ENCODE assay signal across 13 mouse cellular contexts in the genomic region with DNA sequence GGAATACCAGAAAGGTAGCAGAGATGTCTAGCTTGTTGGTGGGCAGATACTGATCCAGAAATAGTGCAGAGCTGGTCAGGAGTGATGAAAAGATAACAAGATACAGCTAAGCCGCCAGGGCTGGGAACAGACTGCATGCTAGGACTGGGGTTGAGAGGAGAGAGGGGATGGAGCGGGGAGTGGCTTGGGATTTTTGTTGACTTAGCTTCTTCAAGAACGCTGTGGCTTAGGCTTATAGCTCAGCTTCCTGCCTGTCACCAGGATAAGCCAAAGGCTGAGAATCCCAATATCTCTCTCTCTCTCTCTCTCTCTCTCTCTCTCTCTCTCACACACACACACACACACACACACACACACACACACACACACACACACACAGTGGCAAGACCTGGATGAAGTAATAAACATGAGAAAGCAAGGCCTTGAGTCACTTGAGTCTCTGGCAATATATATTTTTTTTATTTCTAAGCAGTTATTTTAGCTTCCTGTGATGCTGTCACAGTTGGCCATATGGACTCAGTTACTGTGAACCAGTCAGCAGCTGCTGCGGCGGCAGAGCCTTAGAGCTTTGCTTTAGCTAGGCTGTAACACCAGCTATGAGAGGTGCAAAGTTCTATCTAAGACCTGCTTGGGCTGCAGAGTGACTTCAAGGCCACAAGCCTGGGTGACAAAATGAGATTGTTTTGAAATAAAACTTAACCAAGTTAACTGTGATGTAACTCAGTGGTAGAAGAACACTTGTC. TPM values are rescaled to one million over a fixed set of nuclear protein-coding genes. Genes with fewer than 3 reads are reported as not detected.
DNase-seq lines count a peak whose midpoint lies in the region; ATAC-seq lines count a peak whose summit lies in the region.
"Had no signal": no experiment of that assay in that cellular context is flagged by ENCODE, and none has a peak within 500 bp of the region (broad histone marks: within the 10 kb centered on the region; RNA-seq: fewer than 3 reads in every experiment).

No protein-coding gene starts in this region.

- DNase-seq in layer of hippocampus, adult 11-12 months (ENCODE audit: low spot score), result peak; percentile 56
- DNase-seq in layer of hippocampus, adult 9-10 months (ENCODE audit: low spot score), result no peak
- DNase-seq in embryonic facial prominence, embryonic 10.5 days (ENCODE audit: low spot score), result no peak
- peak; percentile 68 for DNase-seq in retina, postnatal 1 day
- DNase-seq: adrenal gland, postnatal 36 days; liver, postnatal 0 days; thymus, postnatal 36 days had no signal

- WGBS in embryonic facial prominence, embryonic 10.5 days, result 35% methylated on average over 5 of the region's 5 CpGs
- 51% methylated on average over 5 of the region's 5 CpGs for WGBS in forebrain, embryonic 13.5 days

- no peak for ATAC-seq in forebrain, embryonic 13.5 days
- no peak for ATAC-seq in activated CD4-positive, CD25-positive, alpha-beta regulatory T cell, adult 4 months
- ATAC-seq in erythroblast, adult 5-6 weeks (replicated peaks; ENCODE audit: low FRiP score, poor library complexity, severe bottlenecking), result no peak
- ATAC-seq: inflammation-experienced regulatory T-cells, adult 6 months; liver, postnatal 0 days had no signal

- H3K4me2 ChIP-seq in forebrain, embryonic 13.5 days, result no peak overlapping the region
- H3K4me2 ChIP-seq: heart, embryonic 13.5 days had no signal

- no peaks in the 10 kb centered on the region for H3K27me3 ChIP-seq in embryonic facial prominence, embryonic 10.5 days (replicated peaks; ENCODE audit: low read depth, poor library complexity, severe bottlenecking)
- no peaks in the 10 kb centered on the region for H3K27me3 ChIP-seq in forebrain, embryonic 13.5 days
- H3K27me3 ChIP-seq: heart, embryonic 13.5 days had no signal

- peaks cover 20% of the 10 kb centered on the region for H3K4me1 ChIP-seq in embryonic facial prominence, embryonic 10.5 days
- H3K4me1 ChIP-seq in forebrain, embryonic 13.5 days, result peaks cover 14% of the 10 kb centered on the region

- H3K36me3 ChIP-seq in embryonic facial prominence, embryonic 10.5 days (replicated peaks), result no peaks in the 10 kb centered on the region
- H3K36me3 ChIP-seq in forebrain, embryonic 13.5 days (ENCODE audit: poor library complexity, severe bottlenecking), result no peaks in the 10 kb centered on the region
- H3K36me3 ChIP-seq: heart, embryonic 13.5 days had no signal

- peak overlapping the region; percentile 26; the same call in 1 of the 2 replicates for H3K27ac ChIP-seq in embryonic facial prominence, embryonic 10.5 days (replicated peaks)
- H3K27ac ChIP-seq in forebrain, embryonic 13.5 days, result peak overlapping the region; percentile 67
- H3K27ac ChIP-seq: heart, embryonic 13.5 days had no signal

- no peak overlapping the region for H3K9ac ChIP-seq in forebrain, embryonic 13.5 days
- H3K9ac ChIP-seq: heart, embryonic 13.5 days; liver, postnatal 0 days had no signal

- no peaks in the 10 kb centered on the region for H3K9me3 ChIP-seq in embryonic facial prominence, embryonic 10.5 days
- no peaks in the 10 kb centered on the region for H3K9me3 ChIP-seq in forebrain, embryonic 13.5 days (replicated peaks)
- H3K9me3 ChIP-seq: heart, embryonic 13.5 days had no signal

- no peak overlapping the region for H3K4me3 ChIP-seq in embryonic facial prominence, embryonic 10.5 days
- H3K4me3 ChIP-seq in forebrain, embryonic 13.5 days, result no peak overlapping the region
- H3K4me3 ChIP-seq: heart, embryonic 13.5 days had no signal

RNA-seq across cellular contexts. Expression of gene Islr, which starts 28.2 kb away (rescaled TPM):
- polyA plus RNA-seq in embryonic facial prominence, embryonic 10.5 days (2016; fragmentation: Nextera tagmentation; extraction: Ambion mirVana), result 13.8 and 18.2 TPM in 2 replicates
- polyA plus RNA-seq in forebrain, embryonic 13.5 days (2015; fragmentation: Nextera tagmentation; extraction: Ambion mirVana), result 10.0 and 11.2 TPM in 2 replicates
- polyA plus RNA-seq in activated CD4-positive, CD25-positive, alpha-beta regulatory T cell, adult 4 months (2017; shearing (Covaris generic)), result under 1 TPM in 1 of 2 experiments, not detected in 1; 0.32 TPM
- 0.63 TPM in 1 of 2 replicates, not detected in the other for total RNA-seq in erythroblast, adult 5-6 weeks (2015; ENCODE audit: low replicate concordance)
- total RNA-seq in erythroblast, adult 5-6 weeks (2017; ENCODE audit: low replicate concordance), result not detected in 2 replicates

RNA-seq across cellular contexts. Expression of gene Islr2, which starts 28.2 kb away (rescaled TPM):
- 1.5 and 2.2 TPM in 2 replicates for polyA plus RNA-seq in embryonic facial prominence, embryonic 10.5 days (2016; fragmentation: Nextera tagmentation; extraction: Ambion mirVana)
- 50.1 and 56.9 TPM in 2 replicates for polyA plus RNA-seq in forebrain, embryonic 13.5 days (2015; fragmentation: Nextera tagmentation; extraction: Ambion mirVana)
- polyA plus RNA-seq in activated CD4-positive, CD25-positive, alpha-beta regulatory T cell, adult 4 months (2017; shearing (Covaris generic)), result not detected
- total RNA-seq in erythroblast, adult 5-6 weeks (2015; ENCODE audit: low replicate concordance), result not detected in 2 replicates
- not detected in 2 replicates for total RNA-seq in erythroblast, adult 5-6 weeks (2017; ENCODE audit: low replicate concordance)
- total RNA-seq: common myeloid progenitor, adult 5-6 weeks had no signal
- polyA plus RNA-seq: inflammation-experienced regulatory T-cells, adult 6 months; liver, postnatal 0 days had no signal

RNA-seq across cellular contexts. Expression of gene Ccdc33, which starts 57.3 kb away (rescaled TPM):
- polyA plus RNA-seq in embryonic facial prominence, embryonic 10.5 days (2016; fragmentation: Nextera tagmentation; extraction: Ambion mirVana), result 0.36 and 0.56 TPM in 2 replicates
- 1.1 and 1.8 TPM in 2 replicates for polyA plus RNA-seq in forebrain, embryonic 13.5 days (2015; fragmentation: Nextera tagmentation; extraction: Ambion mirVana)
- polyA plus RNA-seq in activated CD4-positive, CD25-positive, alpha-beta regulatory T cell, adult 4 months (2017; shearing (Covaris generic)), result not detected
- not detected in 2 replicates for total RNA-seq in erythroblast, adult 5-6 weeks (2015; ENCODE audit: low replicate concordance)
- total RNA-seq in erythroblast, adult 5-6 weeks (2017; ENCODE audit: low replicate concordance), result not detected in 2 replicates
- total RNA-seq: common myeloid progenitor, adult 5-6 weeks had no signal
- polyA plus RNA-seq: inflammation-experienced regulatory T-cells, adult 6 months; liver, postnatal 0 days had no signal

Comparison
In these comparisons a context has a peak if more than half of its experiments do, and no peak if none do; other contexts are left out.
1. DNase-seq: peak in layer of hippocampus, adult 11-12 months (single experiment) and retina, postnatal 1 day (single experiment); none in layer of hippocampus, adult 9-10 months (single experiment) and embryonic facial prominence, embryonic 10.5 days (single experiment).
2. RNA of gene Islr2, which starts 28.2 kb away (polyA plus RNA-seq): 50.1 to 56.9 TPM in forebrain, embryonic 13.5 days; 1.5 to 2.2 TPM in embryonic facial prominence, embryonic 10.5 days and not detected in activated CD4-positive, CD25-positive, alpha-beta regulatory T cell, adult 4 months; every median in the first group is over 10 times any median in the second.